Mouse (Mus musculus) erythroblast, embryonic 14.5 days (primary cell): ENCODE measurements around the gene Epha2. TPM values are rescaled to one million over a fixed set of nuclear protein-coding genes. Genes with fewer than 3 reads are reported as not detected.

Source experiments
- H3K27me3 ChIP-seq: 2 replicates; pipeline ENCODE4 v1.6.1; 2012; ENCODE audit warnings: inconsistent platforms; ENCODE audit not compliant: control insufficient read depth
- H3K36me3 ChIP-seq: 2 replicates; pipeline ENCODE4 v1.6.1; 2012; ENCODE audit warnings: mild to moderate bottlenecking, inconsistent platforms; ENCODE audit not compliant: control insufficient read depth
- H3K4me1 ChIP-seq: 2 replicates; pipeline ENCODE4 v1.6.1; 2012; ENCODE audit warnings: inconsistent platforms; ENCODE audit not compliant: control insufficient read depth
- H3K4me3 ChIP-seq: replicated peaks from 2 replicates; pipeline ENCODE3; 2012; ENCODE audit warnings: moderate library complexity, mild to moderate bottlenecking, inconsistent platforms
- H3K9me3 ChIP-seq: 2 replicates; pipeline ENCODE4 v1.6.1; 2012; ENCODE audit warnings: low read length, inconsistent platforms, mixed read lengths; ENCODE audit not compliant: control insufficient read depth
- GATA1 ChIP-seq: IDR thresholded peaks from 2 replicates; pipeline ENCODE4 v1.6.1; 2012; ENCODE audit warnings: low read length, inconsistent platforms, mixed read lengths
- TAL1 ChIP-seq: IDR thresholded peaks from 3 replicates; pipeline ENCODE4 v1.6.1; 2012; ENCODE audit warnings: low read length, inconsistent platforms, mixed read lengths
- polyA plus RNA-seq: library from polyadenylated mRNA; stranded (reverse); fragments of >175 nt; gene quantifications from 2 replicates; pipeline ENCODE4 v1.2.3, GENCODE M21; 2012

The Epha2 gene
- polyA plus RNA-seq, 1 experiment: not detected

- Histone ChIP-seq H3K36me3 (no peaks in the 10 kb centered on the region; the same call in 1 of the 2 replicates), H3K27me3 (peaks cover 2% of the 10 kb centered on the region), H3K4me3 (no peak overlapping the region), H3K4me1 (peaks cover 13% of the 10 kb centered on the region), H3K9me3 (no peaks in the 10 kb centered on the region)
- no peak for TF ChIP-seq TAL1
- TF ChIP-seq GATA1: no peak
These were observed 8.1 kb downstream of the Epha2 start for GRCm38 (mm10) chr4:141308857-141309772.

- Histone ChIP-seq H3K27me3 (no peaks in the 10 kb centered on the region), H3K9me3 (no peaks in the 10 kb centered on the region), H3K4me1 (peaks cover 13% of the 10 kb centered on the region), H3K4me3 (no peak overlapping the region), H3K36me3 (no peaks in the 10 kb centered on the region; the same call in 1 of the 2 replicates)
- no peak for TF ChIP-seq TAL1
- TF ChIP-seq GATA1: no peak
These were observed 8.7 kb downstream of the Epha2 start for GRCm38 (mm10) chr4:141309773-141310145.

DNA sequence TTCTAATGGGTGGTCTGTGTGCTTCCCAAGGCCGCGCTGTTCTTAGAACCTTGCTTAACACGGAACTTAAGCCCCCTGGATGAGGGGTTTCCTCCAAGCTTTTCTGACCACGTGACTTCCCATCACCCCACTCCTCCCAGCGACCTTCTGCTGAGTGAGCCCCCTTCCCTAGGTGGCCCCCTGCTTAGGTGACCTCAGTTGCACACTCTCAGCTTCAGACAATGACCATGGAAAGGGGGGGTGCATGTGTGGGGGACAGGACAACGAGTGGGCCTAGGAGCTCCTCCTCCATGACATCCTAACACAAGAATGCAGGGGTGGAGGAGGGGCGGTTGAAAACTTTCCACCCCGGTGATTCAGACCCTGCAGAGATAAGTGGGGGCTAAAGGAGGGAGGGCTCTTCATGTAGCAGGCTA lies 9.2 kb downstream of the Epha2 start:
- H3K36me3 ChIP-seq: no peaks in the 10 kb centered on the region; the same call in 1 of the 2 replicates
- peaks cover 13% of the 10 kb centered on the region for H3K4me1 ChIP-seq
- H3K4me3 ChIP-seq: no peak overlapping the region
- no peak for TF ChIP-seq TAL1
- TF ChIP-seq GATA1: no peak
- H3K9me3 ChIP-seq: no peaks in the 10 kb centered on the region
- no peaks in the 10 kb centered on the region for H3K27me3 ChIP-seq

GRCm38 (mm10) chr4:141311078-141311477 lies 10.0 kb downstream of the Epha2 start:
- Histone ChIP-seq H3K4me3 (no peak overlapping the region), H3K9me3 (no peaks in the 10 kb centered on the region), H3K27me3 (no peaks in the 10 kb centered on the region), H3K4me1 (peaks cover 13% of the 10 kb centered on the region), H3K36me3 (no peaks in the 10 kb centered on the region; the same call in 1 of the 2 replicates)
- TF ChIP-seq TAL1 (no peak), GATA1 (no peak)

DNA sequence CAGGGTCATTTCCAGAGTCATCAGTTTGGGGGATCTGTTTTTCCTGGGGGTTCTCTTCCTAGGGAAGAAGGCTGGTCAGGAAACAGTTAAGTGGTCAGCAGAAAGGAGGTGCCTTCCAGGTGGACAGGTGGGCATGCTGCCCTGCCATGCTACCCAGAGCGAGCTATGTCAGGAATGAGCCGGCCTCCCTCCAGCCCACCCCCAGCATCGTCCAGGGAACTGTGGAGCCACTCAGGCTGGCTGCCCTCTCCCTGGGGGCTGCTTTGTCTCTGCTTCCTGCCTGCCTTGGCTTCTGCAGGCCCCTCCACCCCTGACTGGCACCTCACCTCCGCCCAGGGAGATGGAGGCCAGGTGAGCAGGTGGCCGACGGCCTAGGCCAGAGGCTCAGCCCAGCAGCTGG lies 10.5 kb downstream of the Epha2 start:
- Histone ChIP-seq H3K4me3 (no peak overlapping the region), H3K4me1 (peaks cover 13% of the 10 kb centered on the region), H3K36me3 (no peaks in the 10 kb centered on the region; the same call in 1 of the 2 replicates), H3K27me3 (no peaks in the 10 kb centered on the region), H3K9me3 (no peaks in the 10 kb centered on the region)
- TF ChIP-seq TAL1 (no peak), GATA1 (no peak)

DNA sequence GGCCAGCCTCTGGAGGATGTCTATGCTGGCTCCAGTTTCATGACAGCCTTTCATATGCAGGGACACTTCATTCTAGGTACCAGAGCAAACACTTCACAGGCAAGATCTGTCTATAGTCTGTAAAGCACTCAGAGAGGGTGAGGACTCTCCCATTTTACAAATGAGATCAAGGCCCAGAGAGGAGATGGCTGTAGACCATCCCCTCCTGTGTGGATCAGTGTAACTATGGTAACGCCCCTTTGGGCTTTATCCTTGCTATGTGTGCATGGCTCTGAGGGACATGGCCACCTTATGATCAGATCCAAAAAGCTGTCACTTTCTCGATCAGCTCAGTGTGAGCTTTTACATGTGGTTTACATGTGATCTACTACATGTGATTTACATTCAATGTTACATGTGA lies 10.9 kb downstream of the Epha2 start:
- peaks cover 13% of the 10 kb centered on the region for H3K4me1 ChIP-seq

DNA sequence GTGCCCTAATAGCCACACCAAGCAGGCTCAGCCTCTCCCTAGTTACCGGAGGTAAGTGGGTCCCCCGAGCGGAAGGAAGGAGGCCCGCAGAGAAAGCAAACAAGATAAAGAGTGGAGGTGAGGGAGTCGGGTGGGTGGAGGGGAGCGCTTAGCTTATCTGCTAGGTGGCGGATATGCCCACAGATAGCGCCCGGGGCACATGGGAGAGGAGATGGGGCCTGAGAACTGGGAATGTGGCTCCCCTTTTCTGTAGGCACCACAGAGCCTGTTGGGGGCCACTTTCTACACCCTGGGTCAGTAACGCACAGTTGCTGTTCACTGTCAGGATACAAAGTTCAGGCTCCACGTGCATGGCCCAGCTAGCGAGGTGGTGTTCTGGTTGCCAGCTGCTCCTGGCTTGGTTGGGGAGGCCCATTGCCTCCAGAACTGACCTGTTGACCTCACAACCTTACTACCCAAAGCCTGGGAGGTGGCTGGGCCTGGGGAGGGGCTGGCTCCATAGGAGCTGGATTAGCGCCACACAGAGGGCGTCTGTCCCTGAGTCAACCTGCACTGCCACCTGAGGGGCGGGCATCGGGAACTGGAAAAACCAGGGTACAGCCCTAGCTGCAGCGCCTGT lies 11.6 kb downstream of the Epha2 start:
- H3K4me3 ChIP-seq: no peak overlapping the region
- no peaks in the 10 kb centered on the region for H3K27me3 ChIP-seq
- H3K4me1 ChIP-seq: peaks cover 13% of the 10 kb centered on the region
- H3K9me3 ChIP-seq: no peaks in the 10 kb centered on the region
- no peak for TF ChIP-seq GATA1
- no peaks in the 10 kb centered on the region; the same call in 1 of the 2 replicates for H3K36me3 ChIP-seq

More for the DNA sequence above, 10.9 kb downstream of the Epha2 start:
- no peak overlapping the region for H3K4me3 ChIP-seq
- H3K36me3 ChIP-seq: no peaks in the 10 kb centered on the region; the same call in 1 of the 2 replicates
- TF ChIP-seq TAL1 (no peak), GATA1 (no peak)
- H3K9me3 ChIP-seq: no peaks in the 10 kb centered on the region
- H3K27me3 ChIP-seq: no peaks in the 10 kb centered on the region

DNA sequence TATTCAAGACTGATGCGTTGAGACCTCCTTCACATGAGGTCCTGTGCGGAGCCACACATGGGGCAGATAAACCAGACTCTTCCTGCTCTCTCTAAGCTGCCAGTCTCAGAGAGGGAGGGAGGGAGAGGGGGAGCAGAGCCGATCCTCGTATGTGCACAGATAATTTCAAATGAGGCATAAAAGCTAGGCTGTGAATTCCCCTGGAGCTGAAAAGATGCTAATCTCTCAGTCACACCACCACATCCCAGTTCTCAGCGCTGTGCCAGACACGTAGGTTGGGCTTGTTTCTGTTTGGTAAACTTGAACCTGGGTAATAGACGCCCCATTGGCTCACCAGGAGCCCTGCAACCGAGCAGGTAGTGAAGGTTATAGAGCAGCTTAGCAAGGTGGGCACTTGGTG lies 12.4 kb downstream of the Epha2 start:
- peaks cover 13% of the 10 kb centered on the region for H3K4me1 ChIP-seq
- no peaks in the 10 kb centered on the region; the same call in 1 of the 2 replicates for H3K36me3 ChIP-seq
- no peak for TF ChIP-seq GATA1
- no peaks in the 10 kb centered on the region for H3K27me3 ChIP-seq
- no peaks in the 10 kb centered on the region for H3K9me3 ChIP-seq
- H3K4me3 ChIP-seq: no peak overlapping the region

DNA sequence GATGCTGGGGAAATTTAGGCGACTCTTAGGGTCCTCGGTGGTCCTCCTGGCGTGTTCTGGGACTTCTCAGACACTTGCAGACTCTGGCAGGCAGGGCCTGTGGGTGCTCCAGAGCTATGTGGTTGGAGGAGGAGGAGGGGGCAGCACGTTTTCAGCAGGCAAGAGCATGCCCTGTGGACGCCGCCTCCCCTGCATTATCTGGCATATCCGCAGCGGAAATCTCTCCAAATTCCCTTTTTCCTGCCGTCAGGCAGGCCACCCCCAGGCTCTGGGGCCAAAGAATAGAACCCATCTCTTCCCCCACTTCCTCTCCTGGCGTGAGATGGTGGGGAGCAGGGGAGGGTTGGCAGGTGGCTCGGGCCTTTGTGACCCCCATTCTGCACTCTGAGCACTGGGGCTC lies 12.9 kb downstream of the Epha2 start:
- Histone ChIP-seq H3K27me3 (no peaks in the 10 kb centered on the region), H3K36me3 (no peaks in the 10 kb centered on the region; the same call in 1 of the 2 replicates), H3K4me3 (no peak overlapping the region), H3K4me1 (peaks cover 13% of the 10 kb centered on the region), H3K9me3 (no peaks in the 10 kb centered on the region)
- TF ChIP-seq GATA1: no peak
- TF ChIP-seq TAL1: no peak
